Mouse (Mus musculus) neural tube, embryonic 11.5 days (tissue): ENCODE measurements around the gene Alkbh7. TPM values are rescaled to one million over a fixed set of nuclear protein-coding genes. Genes with fewer than 3 reads are reported as not detected.
A peak's percentile ranks its signal among the peaks of the same experiment; 100 is the strongest.

Experiments used
- ATAC-seq: fragments of 200-750 bp; cut with Nextera tagmentation; 2 replicates; pipeline ENCODE4 v1.8.0; 2017; ENCODE audit warnings: moderate number of reproducible peaks, mild to moderate bottlenecking, moderate TSS enrichment, moderate library complexity; ENCODE audit not compliant: insufficient read depth, low FRiP score, low TSS enrichment
- DNase-seq: peaks from one replicate; pipeline ENCODE4 v3.0.0-alpha.2; 2015; ENCODE audit warnings: low spot score
- H3K27ac ChIP-seq: fragments of 300-500 bp; sonication (generic); 2 replicates; pipeline ENCODE4 v1.5.1; 2014; ENCODE audit warnings: low read depth, mild to moderate bottlenecking, low read length
- H3K27me3 ChIP-seq: fragments of 300-500 bp; sonication (generic); 2 replicates; pipeline ENCODE4 v1.6.1; 2014; ENCODE audit warnings: mild to moderate bottlenecking, low read length, mixed read lengths; ENCODE audit not compliant: control insufficient read depth, insufficient read depth
- H3K36me3 ChIP-seq: fragments of 300-500 bp; sonication (generic); 2 replicates; pipeline ENCODE4 v1.6.1; 2014; ENCODE audit warnings: mild to moderate bottlenecking, low read length, moderate library complexity, mixed read lengths; ENCODE audit not compliant: control insufficient read depth, insufficient read depth
- H3K4me1 ChIP-seq: fragments of 300-500 bp; sonication (generic); 2 replicates; pipeline ENCODE4 v1.6.1; 2014; ENCODE audit warnings: low read length, mixed read lengths; ENCODE audit not compliant: control insufficient read depth, insufficient read depth
- H3K4me2 ChIP-seq: fragments of 300-500 bp; sonication (generic); 2 replicates; pipeline ENCODE4 v1.6.1; 2014; ENCODE audit warnings: low read depth, mild to moderate bottlenecking, moderate library complexity
- H3K4me3 ChIP-seq: fragments of 300-500 bp; sonication (generic); 2 replicates; pipeline ENCODE4 v1.5.1; 2014; ENCODE audit warnings: low read depth, low read length
- H3K9ac ChIP-seq: fragments of 300-500 bp; sonication (generic); 2 replicates; pipeline ENCODE4 v1.6.1; 2014; ENCODE audit warnings: mild to moderate bottlenecking, low read length
- H3K9me3 ChIP-seq: fragments of 300-500 bp; sonication (generic); 2 replicates; pipeline ENCODE4 v1.6.1; 2016; ENCODE audit warnings: low read length; ENCODE audit not compliant: control insufficient read depth
- WGBS: fragments of 180-500 bp; shearing (Covaris S2); extraction: QIAGEN DNeasy Blood & Tissue Kit; methylation state at CpG from one replicate; pipeline ENCODE4 v1.1.7; 2014; 5-methylcytosine and 5-hydroxymethylcytosine counted together
- polyA plus RNA-seq: library from polyadenylated mRNA; unstranded; fragments of >200 nt; fragmentation: Nextera tagmentation; extraction: Ambion mirVana; gene quantifications from 2 replicates; pipeline ENCODE4 v1.2.1, GENCODE M21; 2014

Gene Alkbh7
- polyA plus RNA-seq, 1 experiment from 2014 or later: 37.0 TPM

- peak within 1 kb of the TSS; percentile 99 for H3K9ac ChIP-seq
- peak within 1 kb of the TSS; percentile 91 for H3K27ac ChIP-seq
- H3K36me3 ChIP-seq: peaks cover 14% of the 10 kb centered on the region
- H3K4me3 ChIP-seq: peak within 1 kb of the TSS; percentile 96
- DNase-seq: peak; percentile 55
- peaks cover 11% of the 10 kb centered on the region for H3K4me1 ChIP-seq
- ATAC-seq: peak; percentile 2; the same call in 1 of the 2 replicates
- no peaks in the 10 kb centered on the region for H3K9me3 ChIP-seq
- peak within 1 kb of the TSS; percentile 86 for H3K4me2 ChIP-seq
- WGBS: under 1% methylated on average over 65 of the region's 99 CpGs
- H3K27me3 ChIP-seq: no peaks in the 10 kb centered on the region
These were observed 34.0 kb downstream of the Alkbh7 start, which contains the start of gene Khsrp for GRCm38 (mm10) chr17:57030931-57031660. Gene Khsrp, minus strand, starts transcription at chr17:57031522.

- peak; percentile 99 for ATAC-seq
- peak overlapping the region; percentile 63 for H3K9ac ChIP-seq
- H3K36me3 ChIP-seq: peaks cover 11% of the 10 kb centered on the region
- peak overlapping the region; percentile 96 for H3K4me3 ChIP-seq
- peak; percentile 99 for DNase-seq
- under 1% methylated on average over 38 of the region's 38 CpGs for WGBS
- H3K4me2 ChIP-seq: peak overlapping the region; percentile 49
- no peaks in the 10 kb centered on the region for H3K9me3 ChIP-seq
- no peaks in the 10 kb centered on the region for H3K27me3 ChIP-seq
- H3K4me1 ChIP-seq: peaks cover 11% of the 10 kb centered on the region
- H3K27ac ChIP-seq: peak overlapping the region; percentile 46; the same call in 1 of the 2 replicates
These were observed 34.7 kb downstream of the Alkbh7 start for GRCm38 (mm10) chr17:57031661-57032420.

- no peak for ATAC-seq
- Histone ChIP-seq H3K27ac (no peak overlapping the region), H3K9ac (peak overlapping the region; percentile 63), H3K4me2 (no peak overlapping the region), H3K27me3 (no peaks in the 10 kb centered on the region), H3K36me3 (peaks cover 4% of the 10 kb centered on the region), H3K9me3 (no peaks in the 10 kb centered on the region), H3K4me3 (no peak overlapping the region), H3K4me1 (peaks cover 11% of the 10 kb centered on the region)
- no peak for DNase-seq
- WGBS: 91% methylated on average over 4 of the region's 4 CpGs
These were observed 35.7 kb downstream of the Alkbh7 start for GRCm38 (mm10) chr17:57032854-57033253.

- no peaks in the 10 kb centered on the region for H3K36me3 ChIP-seq
- no peaks in the 10 kb centered on the region for H3K9me3 ChIP-seq
- H3K27me3 ChIP-seq: peaks cover 3% of the 10 kb centered on the region; the same call in 1 of the 2 replicates
- H3K4me2 ChIP-seq: no peak overlapping the region
- no peak overlapping the region for H3K9ac ChIP-seq
- no peak overlapping the region for H3K27ac ChIP-seq
- 39% methylated on average over 8 of the region's 8 CpGs for WGBS
- ATAC-seq: no peak
- no peak for DNase-seq
- no peak overlapping the region for H3K4me3 ChIP-seq
- no peaks in the 10 kb centered on the region for H3K4me1 ChIP-seq
These were observed 41.8 kb downstream of the Alkbh7 start for GRCm38 (mm10) chr17:57038978-57039377.

- no peak for DNase-seq
- Histone ChIP-seq H3K27ac (no peak within 1 kb of the TSS), H3K9me3 (no peaks in the 10 kb centered on the region), H3K27me3 (peaks cover 3% of the 10 kb centered on the region; the same call in 1 of the 2 replicates), H3K4me2 (no peak within 1 kb of the TSS), H3K9ac (no peak within 1 kb of the TSS), H3K4me3 (no peak within 1 kb of the TSS), H3K4me1 (no peaks in the 10 kb centered on the region), H3K36me3 (no peaks in the 10 kb centered on the region)
- ATAC-seq: no peak
- 74% methylated on average over 8 of the region's 8 CpGs for WGBS
These were observed 44.4 kb downstream of the Alkbh7 start, which contains the start of gene Slc25a41 for GRCm38 (mm10) chr17:57041554-57041953. Gene Slc25a41, minus strand, starts transcription at chr17:57041654.

- no peaks in the 10 kb centered on the region for H3K27me3 ChIP-seq
- no peak overlapping the region for H3K4me2 ChIP-seq
- no peak for DNase-seq
- no peak overlapping the region for H3K4me3 ChIP-seq
- H3K27ac ChIP-seq: no peak overlapping the region
- H3K9me3 ChIP-seq: no peaks in the 10 kb centered on the region
- no peaks in the 10 kb centered on the region for H3K36me3 ChIP-seq
- 32% methylated on average over 5 of the region's 5 CpGs for WGBS
- ATAC-seq: no peak
- H3K9ac ChIP-seq: no peak overlapping the region
- no peaks in the 10 kb centered on the region for H3K4me1 ChIP-seq
These were observed 50.3 kb downstream of the Alkbh7 start for GRCm38 (mm10) chr17:57047406-57047805.

- H3K4me3 ChIP-seq: no peak overlapping the region
- no peak overlapping the region for H3K4me2 ChIP-seq
- DNase-seq: no peak
- WGBS: 90% methylated on average over 3 of the region's 3 CpGs
- H3K4me1 ChIP-seq: no peaks in the 10 kb centered on the region
- H3K27me3 ChIP-seq: no peaks in the 10 kb centered on the region
- ATAC-seq: no peak
- H3K27ac ChIP-seq: no peak overlapping the region
- H3K9ac ChIP-seq: no peak overlapping the region
- no peaks in the 10 kb centered on the region for H3K9me3 ChIP-seq
- H3K36me3 ChIP-seq: no peaks in the 10 kb centered on the region
These were observed 51.7 kb downstream of the Alkbh7 start for GRCm38 (mm10) chr17:57048816-57049215.
